Mouse (Mus musculus): ENCODE measurements around the gene Chrm3.

The Chrm3 gene

GRCm38 (mm10) chr13:9993571-9993970 lies 367.1 kb downstream of the Chrm3 start:
- no peak for DNase-seq (ENCODE audit: low read depth, low spot score)

DNA sequence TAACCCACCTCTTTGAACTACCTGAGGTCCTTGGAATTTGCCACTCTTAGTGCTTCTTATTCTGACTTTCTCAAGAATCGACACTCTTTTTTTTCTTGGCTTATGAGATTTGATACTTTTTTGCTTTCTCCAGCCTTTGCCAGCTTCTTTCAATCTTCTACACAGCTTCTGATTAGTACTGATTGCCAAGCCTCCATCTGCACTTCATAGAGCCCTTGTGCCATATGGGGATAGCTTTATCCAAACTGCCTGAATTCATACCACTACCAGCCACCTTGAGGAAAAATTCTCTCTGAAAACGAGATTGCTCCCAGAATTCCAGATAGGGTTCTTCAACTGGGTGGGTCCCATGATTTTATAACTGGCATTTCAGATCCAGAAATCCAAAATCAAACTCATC lies 368.0 kb downstream of the Chrm3 start:
- DNase-seq (ENCODE audit: low read depth, low spot score) = no peak

DNA sequence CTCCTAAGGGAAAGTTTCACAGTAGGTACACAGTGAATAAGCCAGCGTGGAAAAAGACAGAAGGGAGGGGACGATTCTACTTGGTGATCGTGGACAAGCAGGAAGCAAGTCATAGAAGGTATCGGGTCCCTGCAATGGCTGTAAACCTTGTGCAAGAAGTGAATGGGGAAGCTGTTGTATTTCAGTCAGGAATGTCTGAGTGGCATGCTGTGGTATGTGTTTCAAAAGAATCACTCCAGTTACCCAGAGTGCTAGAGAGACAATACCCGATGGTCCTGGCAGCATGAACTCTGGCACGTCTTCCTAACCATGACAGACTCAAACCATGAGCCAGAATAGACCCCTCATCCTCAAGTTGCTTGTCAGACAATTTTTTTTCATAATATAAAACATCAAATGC lies 375.0 kb downstream of the Chrm3 start:
- no peak for DNase-seq (ENCODE audit: low read depth, low spot score)

DNA sequence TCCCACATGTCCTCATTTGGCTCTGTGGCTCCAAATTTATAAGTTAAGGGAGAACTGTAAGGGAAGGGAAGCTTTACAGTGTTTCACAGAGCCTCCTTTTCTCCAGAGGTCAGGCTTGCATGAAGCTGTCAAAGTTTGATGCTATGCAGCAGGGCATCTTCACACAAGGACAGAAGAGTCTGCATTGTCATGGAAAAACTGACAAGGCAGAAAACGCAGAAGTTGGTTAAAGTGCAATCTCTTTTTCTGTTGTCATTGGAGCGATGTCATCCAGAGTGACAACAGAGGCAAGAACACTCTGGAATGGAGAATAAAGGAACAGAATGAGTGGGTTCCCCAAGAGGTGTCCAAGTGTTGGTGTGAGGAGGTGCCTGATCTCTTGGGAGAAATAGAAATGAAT lies 377.4 kb downstream of the Chrm3 start:
- DNase-seq (ENCODE audit: low read depth, low spot score) = no peak

GRCm38 (mm10) chr13:9977699-9978098 lies 382.9 kb downstream of the Chrm3 start:
- no peak for DNase-seq (ENCODE audit: low read depth, low spot score)

GRCm38 (mm10) chr13:9973742-9974321 lies 386.8 kb downstream of the Chrm3 start:
- no peak for DNase-seq (ENCODE audit: low read depth, low spot score)

- no peak for DNase-seq (ENCODE audit: low read depth, low spot score)
Measured at GRCm38 (mm10) chr13:9971845-9972244, 388.8 kb downstream of the Chrm3 start.

DNA sequence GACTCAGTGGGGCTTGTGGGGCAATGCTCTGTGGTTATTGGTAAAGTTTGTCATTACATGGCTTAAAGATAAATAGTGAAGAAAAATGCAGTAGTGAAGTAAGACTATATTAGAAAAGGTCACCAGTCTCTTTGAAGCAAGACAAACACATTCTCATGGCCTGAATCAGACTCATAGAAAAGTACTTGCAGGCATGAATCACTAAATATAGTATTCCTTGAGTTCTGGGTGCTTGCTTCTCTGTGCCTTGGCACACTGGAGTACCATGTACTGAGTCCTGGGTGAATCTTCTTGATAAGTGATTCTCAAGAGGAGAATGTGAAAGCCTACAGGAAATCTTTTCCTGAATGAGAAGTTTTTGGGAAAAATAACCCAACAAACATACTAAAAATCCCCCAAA lies 408.0 kb downstream of the Chrm3 start:
- no peak for DNase-seq (ENCODE audit: low read depth, low spot score)

- DNase-seq (ENCODE audit: low read depth, low spot score) = peak; percentile 77
Measured at GRCm38 (mm10) chr13:9951376-9951775, 409.3 kb downstream of the Chrm3 start.

- peak; percentile 38 for DNase-seq (ENCODE audit: low read depth, low spot score)
Measured at GRCm38 (mm10) chr13:9949091-9949490, 411.6 kb downstream of the Chrm3 start.

GRCm38 (mm10) chr13:9940186-9940585 lies 420.5 kb downstream of the Chrm3 start:
- no peak for DNase-seq (ENCODE audit: low read depth, low spot score)

GRCm38 (mm10) chr13:9938798-9939485 lies 421.7 kb downstream of the Chrm3 start:
- no peak for DNase-seq (ENCODE audit: low read depth, low spot score)

DNA sequence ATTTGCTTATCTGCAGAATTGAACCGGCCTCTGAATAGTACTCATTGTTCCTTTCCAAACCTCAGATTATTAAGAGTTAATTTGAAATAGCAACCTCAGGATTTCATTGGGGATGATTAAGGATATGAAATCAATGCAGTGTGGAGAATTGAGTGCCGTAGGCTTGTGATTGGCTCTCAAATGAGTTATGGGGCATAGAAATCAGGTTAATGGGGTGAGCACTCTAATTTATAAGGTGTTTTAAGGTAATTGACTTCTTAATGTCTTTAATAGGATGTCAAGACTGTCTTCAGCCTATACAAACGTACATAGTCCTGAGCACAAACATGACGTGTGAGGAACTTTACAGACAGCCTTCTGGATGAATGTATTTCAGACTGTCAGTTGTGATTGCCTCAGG lies 427.9 kb downstream of the Chrm3 start:
- no peak for DNase-seq (ENCODE audit: low read depth, low spot score)

- DNase-seq (ENCODE audit: low read depth, low spot score) = no peak
Measured at GRCm38 (mm10) chr13:9930606-9931005, 430.0 kb downstream of the Chrm3 start.

- DNase-seq (ENCODE audit: low read depth, low spot score) = peak; percentile 34
Measured at GRCm38 (mm10) chr13:9929978-9930377, 430.7 kb downstream of the Chrm3 start.

- no peak for DNase-seq (ENCODE audit: low read depth, low spot score)
Measured at GRCm38 (mm10) chr13:9921150-9921549, 439.5 kb downstream of the Chrm3 start.

GRCm38 (mm10) chr13:9912697-9913096 lies 447.9 kb downstream of the Chrm3 start:
- DNase-seq (ENCODE audit: low read depth, low spot score) = no peak

- no peak for DNase-seq (ENCODE audit: low read depth, low spot score)
Measured at GRCm38 (mm10) chr13:9908707-9909106, 451.9 kb downstream of the Chrm3 start.

DNA sequence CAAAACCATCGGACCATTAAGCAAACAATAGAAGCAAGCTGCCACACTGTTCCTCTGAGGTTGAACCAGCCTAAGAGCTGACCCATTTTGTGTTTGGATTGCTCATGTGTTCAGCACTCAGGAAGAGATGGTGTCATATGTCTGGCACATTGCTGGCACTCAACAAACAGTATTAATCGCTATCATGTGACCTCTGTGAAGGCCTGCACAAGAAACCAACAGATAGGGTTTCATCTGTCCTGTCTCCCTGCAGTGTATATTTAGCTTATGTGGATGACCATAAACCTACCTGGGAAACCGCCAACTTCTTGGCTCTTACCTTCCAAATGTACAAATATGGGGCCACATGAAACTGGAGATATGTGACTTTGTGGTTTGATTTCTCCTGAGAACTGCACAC lies 453.4 kb downstream of the Chrm3 start:
- no peak for DNase-seq (ENCODE audit: low read depth, low spot score)

DNA sequence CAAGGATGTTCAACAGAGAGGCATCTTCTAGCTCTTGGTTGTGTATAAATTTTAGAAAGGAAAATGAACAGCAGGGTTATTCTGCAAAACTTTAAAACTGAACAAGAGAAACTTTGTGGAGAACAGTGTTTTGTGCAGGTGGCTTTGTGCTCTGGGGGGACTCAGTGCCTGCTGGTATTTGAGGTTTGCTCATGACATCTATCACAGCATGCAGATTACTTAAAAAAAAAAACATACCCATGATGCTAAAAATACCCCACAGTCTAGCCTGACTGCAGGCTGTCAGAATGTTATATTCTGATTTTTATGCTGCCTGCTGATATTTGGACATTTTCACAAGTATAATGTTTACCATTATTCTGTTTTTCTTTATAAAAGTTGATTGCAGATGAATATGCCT lies 456.2 kb downstream of the Chrm3 start:
- DNase-seq (ENCODE audit: low read depth, low spot score) = no peak

- DNase-seq (ENCODE audit: low read depth, low spot score) = no peak
Measured at GRCm38 (mm10) chr13:9900653-9901385, 459.8 kb downstream of the Chrm3 start.

GRCm38 (mm10) chr13:9898664-9899369 lies 461.8 kb downstream of the Chrm3 start:
- DNase-seq (ENCODE audit: low read depth, low spot score) = no peak

Data from telencephalon, adult 2 months (tissue).